Mouse (Mus musculus) lung, postnatal 0 days (tissue): Measurements from ENCODE around the gene B430218F22Rik.

ENCODE experiments used
- CTCF ChIP-seq: IDR thresholded peaks from 2 replicates; pipeline ENCODE4 v1.5.1; 2016; ENCODE audit warnings: antibody characterized with exemption, mild to moderate bottlenecking
- EP300 ChIP-seq: IDR thresholded peaks from 2 replicates; pipeline ENCODE4 v1.6.1; 2016; ENCODE audit warnings: antibody characterized with exemption, mild to moderate bottlenecking, control low read depth

DNA sequence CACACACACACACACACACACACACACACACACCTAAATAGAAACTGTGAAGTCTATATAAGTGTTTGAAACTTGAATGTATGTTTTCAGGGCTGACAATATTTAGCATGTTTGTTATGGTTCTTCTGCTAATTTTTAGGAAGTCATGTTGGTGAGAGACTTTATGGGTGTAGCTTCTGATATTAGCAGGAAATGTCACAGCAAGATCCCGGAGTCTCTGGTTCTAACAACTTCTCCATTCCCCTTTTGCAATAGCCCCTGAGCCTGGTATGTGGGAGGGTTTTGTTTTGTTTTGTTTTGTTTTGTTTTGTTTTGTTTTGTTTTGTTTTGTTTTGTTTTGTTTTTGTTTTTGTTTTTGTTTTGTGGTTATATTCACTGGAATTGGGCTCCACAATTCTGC is 34.0 kb downstream of the B430218F22Rik start:
- no peak for TF ChIP-seq CTCF
- no peak for TF ChIP-seq EP300
